Mouse (Mus musculus): ENCODE measurements around the gene Poln.

DNA sequence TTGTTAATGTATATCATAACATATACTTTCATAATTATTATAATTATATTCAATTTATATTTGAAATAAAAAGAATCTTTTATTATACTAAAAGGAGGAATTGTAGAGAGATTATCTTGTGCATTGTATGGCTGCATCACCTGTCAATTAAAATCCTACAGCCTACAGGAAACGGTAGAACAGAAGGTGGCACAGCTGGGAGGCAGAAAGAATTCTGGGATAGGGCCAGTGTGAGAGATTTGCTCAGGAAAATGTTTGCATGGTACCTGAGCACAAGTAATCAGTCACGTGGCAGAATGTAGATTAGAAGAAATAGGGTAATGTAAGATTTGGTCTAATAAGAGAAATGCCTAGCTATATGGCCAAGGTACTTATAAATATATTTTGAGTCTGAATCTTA, 194.5 kb downstream of the Poln start:
- no peak for TF ChIP-seq CTCF (IDR thresholded peaks at IDR 0.05; ENCODE audit: borderline replicate concordance, insufficient read depth, low read length)
- no peak for TF ChIP-seq POLR2A (IDR thresholded peaks at IDR 0.05; ENCODE audit: low read depth, low read length)
